Mouse (Mus musculus): Measurements from ENCODE around the gene Set.
"Not testable (repeated sequence)": the region's sequence is repeated elsewhere in the genome, so short reads cannot be mapped to it uniquely, and the experiment has no call there.

Set gene

GRCm38 (mm10) chr2:30057223-30057904 lies at the start of gene Set:
Gene Set (plus strand): TSS chr2:30057378.
- DNase-seq (ENCODE audit: low read depth) = peak; percentile 49

DNA sequence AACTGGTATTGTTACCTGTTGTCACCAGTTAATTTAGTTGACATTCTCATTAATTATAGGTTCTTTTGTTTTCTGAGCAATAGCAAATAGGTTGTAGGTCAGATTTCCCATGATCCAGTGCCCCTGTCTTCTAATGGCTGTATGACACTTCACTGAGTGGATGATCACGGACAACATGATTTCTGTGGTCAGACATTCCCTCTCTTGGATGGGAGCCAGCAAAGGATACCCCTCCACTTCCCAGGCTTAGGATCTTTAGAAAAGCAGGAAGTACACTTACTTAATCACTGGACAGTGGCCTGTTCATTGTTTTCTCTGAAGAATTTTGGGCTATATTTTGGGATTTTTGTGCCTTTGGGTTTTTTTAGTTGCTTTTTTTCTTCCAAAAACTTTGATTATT lies 48.1 kb upstream of the Set start:
- DNase-seq (ENCODE audit: low read depth) = no peak

- peak; percentile 12 for DNase-seq (ENCODE audit: low read depth)
Observed at GRCm38 (mm10) chr2:30010840-30011281, 46.3 kb upstream of the Set start.

DNA sequence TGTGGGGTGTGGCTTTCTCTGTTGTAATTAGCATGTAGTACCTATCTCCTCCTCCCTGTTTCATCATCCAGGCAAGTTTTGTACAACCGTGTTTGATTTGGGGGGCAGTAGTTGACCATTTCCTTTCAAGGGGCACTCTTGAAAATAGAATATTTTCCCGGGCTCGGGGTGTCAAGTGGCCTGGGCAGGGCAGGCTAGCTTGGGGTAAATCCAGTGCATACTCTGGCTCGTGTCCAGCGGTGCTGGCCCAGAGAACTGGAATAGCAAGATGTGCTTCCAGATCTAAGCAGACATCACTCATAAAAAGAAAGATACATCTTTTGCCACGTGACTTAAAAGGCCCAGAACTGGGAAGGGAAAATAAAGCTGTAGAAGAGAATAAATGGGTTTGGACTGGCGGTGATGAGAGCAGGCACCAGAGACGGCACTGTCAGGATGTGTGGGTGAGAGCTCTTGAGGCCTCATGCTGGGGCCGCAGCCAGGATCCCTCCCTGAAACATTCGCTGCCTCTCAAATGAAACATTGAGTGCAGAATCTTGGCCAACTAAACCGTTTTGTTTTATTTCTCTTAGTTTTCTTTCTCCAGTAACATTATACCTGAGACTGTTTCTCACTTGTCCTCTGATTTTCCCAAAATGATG lies 42.7 kb upstream of the Set start:
- peak; percentile 22 for DNase-seq (ENCODE audit: low read depth)

GRCm38 (mm10) chr2:30025454-30025853 lies 31.7 kb upstream of the Set start:
- no peak for DNase-seq (ENCODE audit: low read depth)

GRCm38 (mm10) chr2:30026997-30027396 lies 30.2 kb upstream of the Set start:
- no peak for DNase-seq (ENCODE audit: low read depth)

- peak; percentile 15 for DNase-seq (ENCODE audit: low read depth)
Observed at GRCm38 (mm10) chr2:30032244-30032846, 24.8 kb upstream of the Set start.

GRCm38 (mm10) chr2:30032957-30033356 lies 24.2 kb upstream of the Set start:
- no peak for DNase-seq (ENCODE audit: low read depth)

- DNase-seq (ENCODE audit: low read depth) = no peak
Observed at GRCm38 (mm10) chr2:30037762-30038161, 19.4 kb upstream of the Set start.

- DNase-seq (ENCODE audit: low read depth) = no peak
Observed at GRCm38 (mm10) chr2:30038370-30038769, 18.8 kb upstream of the Set start.

DNA sequence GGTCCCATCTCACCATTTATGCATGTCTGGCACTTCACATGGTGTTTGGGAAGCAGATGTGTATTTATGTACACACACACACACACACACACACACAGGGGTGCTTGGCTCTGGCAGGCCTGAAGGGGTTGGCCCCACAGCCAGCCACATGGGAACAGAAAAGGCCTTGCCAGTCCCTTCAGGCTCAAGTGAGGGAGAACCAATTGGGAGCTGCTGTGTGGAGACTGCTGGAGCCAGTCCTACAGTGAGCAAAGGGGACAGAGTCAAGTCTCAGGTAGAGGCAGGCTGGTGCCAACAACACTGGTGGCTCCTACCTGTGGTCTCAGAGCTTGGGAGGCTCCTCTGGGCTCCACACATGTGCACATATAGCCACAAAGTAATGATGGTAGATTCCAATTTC lies 17.5 kb upstream of the Set start:
- DNase-seq (ENCODE audit: low read depth) = no peak

DNA sequence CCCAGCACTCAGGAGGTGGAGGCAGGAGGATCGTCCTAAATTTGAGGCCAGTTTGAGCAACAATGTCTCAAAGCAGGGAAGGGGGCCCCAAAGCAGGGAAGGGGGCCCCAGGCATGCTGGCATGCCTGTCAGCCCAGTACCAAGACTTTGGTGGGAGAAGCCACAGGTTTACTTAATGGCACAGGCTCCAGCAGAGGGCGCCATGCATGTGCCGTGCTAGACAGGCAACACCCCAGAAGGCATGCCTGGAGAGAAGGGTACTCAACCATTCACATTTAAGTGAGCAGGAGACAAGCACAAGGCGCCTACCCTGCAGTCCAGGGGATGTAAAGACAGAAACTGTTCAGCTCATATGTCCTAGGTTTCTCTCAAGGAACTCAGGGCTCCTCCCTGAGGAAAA lies 14.7 kb upstream of the Set start:
- peak; percentile 93 for DNase-seq (ENCODE audit: low read depth)

DNA sequence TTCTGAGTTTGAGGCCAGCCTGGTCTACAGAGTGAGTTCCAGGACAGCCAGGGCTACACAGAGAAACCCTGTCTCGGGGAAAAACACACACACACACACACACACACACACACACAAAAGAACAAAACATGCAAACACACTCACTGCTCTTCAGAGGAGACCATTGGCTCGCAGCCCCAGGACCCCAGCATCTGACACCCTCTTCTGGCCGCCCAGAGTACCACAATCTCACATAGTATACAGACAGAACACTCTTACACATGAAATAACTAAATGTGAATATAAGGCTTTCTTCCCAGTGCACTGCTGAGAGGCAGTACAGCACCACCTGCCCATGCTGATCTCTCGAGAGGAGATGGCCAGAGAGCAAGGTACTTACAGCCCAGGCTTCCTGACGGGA lies 12.6 kb upstream of the Set start:
- no peak for DNase-seq (ENCODE audit: low read depth)

DNA sequence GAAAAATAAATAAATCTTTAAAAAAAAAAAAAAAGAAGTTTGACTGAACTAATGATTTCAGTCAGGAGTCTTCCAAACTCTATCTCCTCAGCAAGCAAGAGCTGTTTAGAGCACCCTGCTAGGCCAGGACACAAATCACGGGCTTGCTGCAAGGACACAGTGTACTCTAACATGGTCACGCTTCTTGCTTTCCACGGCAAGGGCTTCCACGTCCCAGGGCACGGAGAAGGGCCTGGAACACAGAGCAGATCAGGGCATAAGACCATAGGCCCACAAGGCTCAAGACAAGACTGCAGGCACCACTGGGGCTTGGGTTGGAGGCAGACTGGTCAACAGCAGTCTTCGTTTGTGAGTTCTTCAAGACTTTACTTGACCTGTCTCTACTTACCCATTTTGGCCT lies 10.1 kb upstream of the Set start:
- no peak for DNase-seq (ENCODE audit: low read depth)

DNA sequence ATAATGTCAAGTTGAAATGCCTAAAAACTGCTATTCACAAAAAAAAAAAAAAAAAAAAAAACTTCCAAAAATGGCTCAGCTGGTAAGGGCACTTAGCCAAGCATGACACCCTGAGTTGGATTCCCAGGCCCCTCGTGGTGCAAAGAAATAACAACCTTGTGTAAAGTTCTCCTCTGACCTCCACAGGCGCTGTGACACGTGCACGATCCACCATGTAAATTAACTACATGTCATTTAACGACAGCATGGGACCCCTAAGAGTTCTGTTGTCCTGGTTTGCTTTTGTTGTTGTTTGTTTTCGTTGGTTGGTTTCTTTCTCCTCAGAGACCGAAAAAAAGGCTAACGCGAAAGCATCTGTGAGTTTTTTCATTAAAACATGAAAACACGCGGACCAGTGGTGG lies 9.1 kb upstream of the Set start:
- DNase-seq (ENCODE audit: low read depth) = no peak

DNA sequence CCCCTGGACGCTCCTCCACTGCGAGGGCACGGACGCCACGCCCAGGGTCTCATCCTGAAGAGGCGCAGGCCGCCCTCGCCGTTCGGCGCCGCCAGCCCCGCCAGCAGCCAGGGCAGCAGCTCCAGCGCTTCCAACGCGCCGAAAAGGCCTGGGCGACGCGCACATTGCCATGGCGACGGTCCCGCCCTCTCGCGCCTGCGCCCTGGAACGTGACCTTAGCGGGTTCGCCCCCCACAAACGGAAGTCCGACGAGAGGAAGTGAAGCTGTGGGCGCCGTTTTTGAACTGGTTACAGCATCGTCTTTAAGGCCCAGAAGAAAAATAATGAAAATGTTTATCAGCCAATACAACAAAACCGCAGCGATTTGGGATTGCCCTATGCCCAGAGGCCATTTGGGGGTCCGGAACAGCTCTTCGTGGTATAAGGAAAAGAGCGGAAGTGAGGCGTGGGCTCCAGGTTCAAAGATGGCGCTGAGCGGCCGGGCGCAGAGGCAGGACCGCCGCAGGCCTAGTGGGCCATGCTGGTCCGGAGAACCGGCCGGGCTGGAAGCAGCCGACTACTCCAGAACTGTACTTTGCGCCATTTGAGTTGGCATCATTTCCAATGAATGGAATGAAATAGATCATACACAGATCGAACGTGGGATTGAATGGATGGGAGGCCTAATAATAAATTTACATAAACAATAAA lies 8.3 kb upstream of the Set start, which contains the start of gene Wdr34:
Gene Wdr34 (minus strand): TSS at position 183 of the 690 bp plus-strand sequence.
- DNase-seq (ENCODE audit: low read depth) = peak; percentile 99

DNA sequence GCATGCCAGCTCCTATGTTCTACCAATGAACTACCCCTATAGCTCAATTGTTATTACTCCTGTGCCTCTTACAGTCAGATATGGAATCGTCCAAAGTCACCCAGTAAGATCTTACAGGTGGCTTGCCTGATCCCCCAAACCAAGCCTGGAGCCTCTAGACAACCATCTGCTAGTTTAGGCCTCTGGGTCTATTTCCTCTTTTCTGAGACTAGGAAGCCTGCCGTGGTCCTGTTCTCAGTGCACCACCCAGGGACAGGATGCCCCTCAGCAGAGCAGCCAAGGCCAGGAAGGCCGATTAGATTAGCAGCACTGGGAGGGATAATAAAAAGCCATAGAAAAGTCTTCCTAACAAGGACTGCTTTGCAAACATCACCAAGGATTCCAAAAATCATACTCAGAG lies 7.3 kb upstream of the Set start:
- DNase-seq (ENCODE audit: low read depth) = no peak

DNA sequence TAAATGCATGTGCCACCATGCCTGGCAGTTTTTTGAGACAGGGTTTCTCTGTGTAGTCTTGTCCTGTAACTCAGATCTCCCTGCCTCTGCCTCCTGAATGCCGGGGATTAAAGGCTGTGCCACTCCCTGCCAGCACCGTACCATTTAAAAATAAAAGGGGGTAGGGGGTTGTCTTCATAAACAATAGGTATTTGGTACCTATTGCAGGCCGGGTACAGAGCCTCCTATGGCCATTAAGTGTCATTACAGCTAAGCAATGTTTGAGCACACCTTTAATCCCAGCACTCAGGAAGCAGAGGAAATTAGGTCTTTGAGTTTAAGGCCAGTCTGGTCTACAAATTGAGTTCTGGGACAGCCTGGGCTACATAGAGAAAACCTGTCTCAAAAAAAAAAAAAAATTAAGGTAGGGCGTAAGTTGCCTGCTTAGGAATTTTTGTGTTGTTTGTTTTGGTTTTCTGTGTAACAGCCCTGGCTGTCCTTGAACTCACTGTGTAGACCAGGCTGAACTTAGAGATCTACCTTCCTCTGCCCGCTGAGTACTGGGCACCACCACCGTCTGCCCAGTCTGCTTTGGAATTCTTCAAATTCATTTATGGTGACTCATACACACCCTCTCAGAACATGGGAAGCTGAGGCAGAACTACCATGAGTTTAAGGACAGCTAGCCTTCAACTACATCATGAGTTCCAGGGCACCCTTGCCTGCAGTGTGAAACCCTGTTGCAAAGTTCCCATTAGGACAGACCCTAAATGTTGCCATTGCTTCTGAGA lies 5.0 kb upstream of the Set start:
- DNase-seq (ENCODE audit: low read depth) = no peak

DNA sequence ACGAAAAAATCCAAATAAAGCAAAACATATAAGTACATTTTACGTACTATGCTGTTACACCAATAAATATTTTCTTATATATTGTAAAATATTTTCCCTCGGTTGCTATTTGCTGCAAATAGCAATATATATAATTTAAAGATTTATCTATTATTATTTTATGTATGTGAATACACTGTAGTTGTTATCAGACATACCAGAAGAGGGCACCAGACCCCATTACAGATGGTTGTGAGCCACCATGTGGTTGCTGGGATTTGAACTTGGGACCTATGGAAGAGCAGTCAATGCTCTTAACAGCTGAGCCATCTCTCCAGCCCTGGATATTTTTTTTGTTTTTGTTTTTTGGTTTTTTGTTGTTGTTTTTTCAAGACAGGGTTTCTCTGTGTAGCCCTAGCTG lies 1.9 kb upstream of the Set start:
- DNase-seq (ENCODE audit: low read depth) = not testable (repeated sequence)

DNA sequence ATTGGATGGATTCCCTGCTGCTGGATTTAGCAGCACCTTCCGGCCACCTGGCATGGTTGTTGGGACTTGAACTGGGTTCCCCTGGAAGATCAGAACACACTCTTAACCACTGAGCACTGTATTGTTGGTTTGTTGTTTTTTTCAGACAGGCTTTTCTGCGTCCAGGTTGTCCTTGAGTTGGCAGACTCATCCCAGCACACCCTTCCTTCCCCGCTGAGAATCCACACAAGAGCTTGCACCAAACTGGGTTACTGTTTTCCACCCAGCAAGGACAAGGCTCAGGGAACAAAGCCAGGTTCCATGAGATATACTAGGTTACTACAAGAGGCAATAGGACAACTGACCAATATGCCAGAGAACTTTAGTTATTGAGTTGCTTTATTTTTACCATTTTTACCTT lies 442 bp upstream of the Set start:
- no peak for DNase-seq (ENCODE audit: low read depth)

DNA sequence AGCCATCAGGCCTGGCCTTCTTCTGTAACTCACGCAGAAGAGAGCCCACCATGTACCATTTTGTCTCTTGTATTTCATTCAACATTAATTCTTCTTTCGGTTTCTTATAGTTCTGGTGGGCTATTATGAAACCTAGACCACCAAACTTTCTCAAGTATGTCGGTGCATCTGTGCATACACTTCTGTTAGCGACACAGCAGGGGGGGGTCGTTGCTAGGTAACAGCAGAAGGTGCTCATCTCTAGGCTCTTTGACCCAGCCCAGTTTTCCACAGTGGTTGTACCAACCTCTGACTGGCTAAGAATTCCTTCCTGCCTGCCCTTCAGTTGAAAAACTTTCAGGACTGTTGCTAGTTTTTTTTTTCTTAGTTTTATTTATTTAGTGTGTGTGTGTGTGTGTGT lies 1.2 kb downstream of the Set start:
- no peak for DNase-seq (ENCODE audit: low read depth)
